Mouse (Mus musculus) neural tube, embryonic 10.5 days (tissue): ENCODE data around the gene Stx18.

Source experiments
- DNase-seq: peaks from one replicate; pipeline ENCODE4 v3.0.0-alpha.2; 2017; ENCODE audit warnings: low spot score; ENCODE audit errors: extremely low spot score

Gene Stx18

GRCm38 (mm10) chr5:38126519-38127306 is 88.2 kb downstream of the Stx18 start:
- DNase-seq: no peak

GRCm38 (mm10) chr5:38129339-38129738 is 90.8 kb downstream of the Stx18 start:
- DNase-seq: no peak

- DNase-seq: no peak
Observed at GRCm38 (mm10) chr5:38136247-38136646, 97.7 kb downstream of the Stx18 start.

- no peak for DNase-seq
Observed at GRCm38 (mm10) chr5:38137163-38137562, 98.6 kb downstream of the Stx18 start.

GRCm38 (mm10) chr5:38140893-38141292 is 102.4 kb downstream of the Stx18 start:
- DNase-seq: no peak

- DNase-seq: no peak
Observed at GRCm38 (mm10) chr5:38146524-38146923, 108.0 kb downstream of the Stx18 start.

GRCm38 (mm10) chr5:38151264-38151663 is 112.7 kb downstream of the Stx18 start:
- no peak for DNase-seq

- no peak for DNase-seq
Observed at GRCm38 (mm10) chr5:38152201-38153108, 113.9 kb downstream of the Stx18 start.

GRCm38 (mm10) chr5:38153636-38154035 is 115.1 kb downstream of the Stx18 start:
- DNase-seq: no peak

GRCm38 (mm10) chr5:38157481-38158020 is 119.0 kb downstream of the Stx18 start:
- no peak for DNase-seq

GRCm38 (mm10) chr5:38158501-38158946 is 120.0 kb downstream of the Stx18 start:
- no peak for DNase-seq

GRCm38 (mm10) chr5:38158947-38159633 is 120.5 kb downstream of the Stx18 start:
- peak; percentile 76 for DNase-seq

- no peak for DNase-seq
Observed at GRCm38 (mm10) chr5:38159634-38160413, 121.3 kb downstream of the Stx18 start, which contains the start of gene Nsg1. Gene Nsg1, minus strand, starts transcription at chr5:38159907.

GRCm38 (mm10) chr5:38168497-38168896 is 130.0 kb downstream of the Stx18 start:
- DNase-seq: no peak

- DNase-seq: no peak
Observed at GRCm38 (mm10) chr5:38173766-38174165, 135.2 kb downstream of the Stx18 start.

GRCm38 (mm10) chr5:38174256-38174912 is 135.8 kb downstream of the Stx18 start:
- no peak for DNase-seq

- no peak for DNase-seq
Observed at GRCm38 (mm10) chr5:38184688-38185285, 146.2 kb downstream of the Stx18 start.

- DNase-seq: no peak
Observed at GRCm38 (mm10) chr5:38187006-38187405, 148.5 kb downstream of the Stx18 start.
